Mouse (Mus musculus): ENCODE measurements around the gene Eif4enif1.
"Not testable (repeated sequence)": the region's sequence is repeated elsewhere in the genome, so short reads cannot be mapped to it uniquely, and the experiment has no call there.

- not testable (repeated sequence) for TF ChIP-seq ETS1 (IDR thresholded peaks at IDR 0.05; ENCODE audit: low read depth, low read length); TBP (IDR thresholded peaks at IDR 0.05; ENCODE audit: low read depth, low read length); EP300 (IDR thresholded peaks at IDR 0.05; ENCODE audit: low read depth in 1 of 2, low read length in 2 of 2); MYC (IDR thresholded peaks at IDR 0.05; ENCODE audit: low read depth, low read length); ZC3H11A (IDR thresholded peaks at IDR 0.05; ENCODE audit: low read depth, low read length); USF2 (IDR thresholded peaks at IDR 0.05; ENCODE audit: borderline replicate concordance in 1 of 2, insufficient read depth in 1 of 2, low read depth in 1 of 2, low read length in 2 of 2); HCFC1 (IDR thresholded peaks at IDR 0.05; ENCODE audit: low read depth, low read length); CTCF (IDR thresholded peaks at IDR 0.05 in 2 of 3, conservative IDR thresholded peaks at IDR 0.05 in 1 of 3; ENCODE audit: control insufficient read depth in 1 of 3, insufficient read depth in 1 of 3, low read depth in 2 of 3, low read length in 3 of 3, poor library complexity in 1 of 3, severe bottlenecking in 1 of 3)
Measured at GRCm38 (mm10) chr11:3162236-3162897, 39.8 kb upstream of the Eif4enif1 start.
